Mouse (Mus musculus): ENCODE measurements around the gene C1s2.
A peak's percentile ranks its signal among the peaks of the same experiment; 100 is the strongest.
"Not testable (repeated sequence)": the region's sequence is repeated elsewhere in the genome, so short reads cannot be mapped to it uniquely, and the experiment has no call there.

C1s2 gene

GRCm38 (mm10) chr6:124635985-124636384, at the start of gene C1s2:
Gene C1s2 (minus strand): TSS chr6:124636085.
- DNase-seq, result not testable (repeated sequence)

- DNase-seq, result no peak
Measured at GRCm38 (mm10) chr6:124683591-124684417, 47.9 kb upstream of the C1s2 start.

- DNase-seq, result not testable (repeated sequence)
Measured at GRCm38 (mm10) chr6:124682291-124682690, 46.4 kb upstream of the C1s2 start.

GRCm38 (mm10) chr6:124679486-124679885, 43.6 kb upstream of the C1s2 start:
- no peak for DNase-seq

GRCm38 (mm10) chr6:124678769-124679168, 42.9 kb upstream of the C1s2 start:
- no peak for DNase-seq

- DNase-seq, result no peak
Measured at GRCm38 (mm10) chr6:124676171-124676570, 40.3 kb upstream of the C1s2 start.

- DNase-seq, result no peak
Measured at GRCm38 (mm10) chr6:124674591-124674990, 38.7 kb upstream of the C1s2 start.

GRCm38 (mm10) chr6:124673619-124674018, 37.7 kb upstream of the C1s2 start:
- DNase-seq, result peak; percentile 63

- DNase-seq, result no peak
Measured at GRCm38 (mm10) chr6:124672100-124672499, 36.2 kb upstream of the C1s2 start.

GRCm38 (mm10) chr6:124670281-124670900, 34.5 kb upstream of the C1s2 start:
- DNase-seq, result no peak

GRCm38 (mm10) chr6:124669234-124669859, 33.5 kb upstream of the C1s2 start:
- DNase-seq, result peak; percentile 75

GRCm38 (mm10) chr6:124665011-124665410, 29.1 kb upstream of the C1s2 start:
- no peak for DNase-seq

- no peak for DNase-seq
Measured at GRCm38 (mm10) chr6:124664256-124664655, 28.4 kb upstream of the C1s2 start.

GRCm38 (mm10) chr6:124663424-124663795, 27.5 kb upstream of the C1s2 start:
- DNase-seq, result no peak

GRCm38 (mm10) chr6:124662477-124663423, 26.9 kb upstream of the C1s2 start, which contains the start of gene Lpcat3:
Gene Lpcat3 (plus strand): TSS chr6:124663027.
- DNase-seq, result peak; percentile 99

GRCm38 (mm10) chr6:124661995-124662394, 26.1 kb upstream of the C1s2 start:
- DNase-seq, result no peak

- DNase-seq, result no peak
Measured at GRCm38 (mm10) chr6:124661156-124661806, 25.4 kb upstream of the C1s2 start.

GRCm38 (mm10) chr6:124658067-124658466, 22.2 kb upstream of the C1s2 start:
- no peak for DNase-seq

- DNase-seq, result no peak
Measured at GRCm38 (mm10) chr6:124655893-124656292, 20.0 kb upstream of the C1s2 start.

GRCm38 (mm10) chr6:124646394-124646793, 10.5 kb upstream of the C1s2 start:
- DNase-seq, result no peak

- DNase-seq, result peak; percentile 63
Measured at GRCm38 (mm10) chr6:124640997-124641396, 5.1 kb upstream of the C1s2 start.

- DNase-seq, result no peak
Measured at GRCm38 (mm10) chr6:124640041-124640440, 4.2 kb upstream of the C1s2 start.
